Mouse (Mus musculus) liver, adult 2 months (tissue): ENCODE data around the gene Macf1.

ENCODE experiments used
- CTCF ChIP-seq: fragments of 200-500 bp; IDR thresholded peaks from 2 replicates; pipeline ENCODE4 v1.5.1; 2011; ENCODE audit warnings: low read depth, low read length, control low read depth
- POLR2A ChIP-seq: fragments of 200-500 bp; IDR thresholded peaks from 2 replicates; pipeline ENCODE4 v1.6.1; 2011; ENCODE audit warnings: low read length, control low read depth; ENCODE audit not compliant: insufficient read depth; ENCODE audit errors: extremely low read depth

DNA sequence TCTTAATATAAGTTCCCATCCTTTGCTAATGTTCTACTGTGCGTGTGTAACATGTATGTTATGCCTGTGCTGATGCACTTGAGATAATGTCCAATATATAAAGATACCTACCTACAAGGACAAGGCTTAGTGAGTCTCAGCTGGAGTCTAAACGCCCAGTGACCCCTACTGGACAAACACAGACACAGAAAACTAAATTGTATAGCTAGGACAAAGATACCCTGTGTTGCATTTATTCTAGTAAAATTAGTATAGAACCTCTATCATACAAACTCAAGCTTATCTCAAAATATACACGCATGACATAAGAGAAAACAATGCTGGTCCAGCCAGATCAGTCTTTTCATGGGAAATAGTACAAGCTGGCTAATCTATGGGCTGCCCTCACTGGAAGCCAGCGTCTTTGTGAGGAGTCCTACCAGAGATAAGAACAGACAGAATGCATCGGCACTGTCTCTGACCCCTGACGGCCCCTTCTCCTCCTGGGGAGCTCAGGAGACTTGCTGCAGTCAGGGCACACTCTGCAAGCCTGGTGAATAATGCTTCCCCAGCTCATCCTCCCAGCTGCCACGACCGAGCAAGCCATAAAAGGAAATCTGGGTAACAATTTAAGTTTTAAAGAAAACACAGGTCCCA is 100.0 kb downstream of the Macf1 start:
- TF ChIP-seq CTCF (peak; percentile 21; the same call in 1 of the 2 replicates), POLR2A (no peak)
